Mouse (Mus musculus) gastrocnemius, postnatal 36 days (tissue): ENCODE results near the gene Mfap2. TPM values are rescaled to one million over a fixed set of nuclear protein-coding genes. Genes with fewer than 3 reads are reported as not detected.
A peak's percentile ranks its signal among the peaks of the same experiment; 100 is the strongest.

Source experiments
- DNase-seq, 2 experiments: peaks; one replicate each; pipeline ENCODE4 v3.0.0; 2022
- intact Hi-C: fragments of 180-260 bp; cut with DNase I; formaldehyde crosslinking; loops from one replicate; pipeline ENCODE4 v1.15.1; 2025
- total RNA-seq, 2 experiments: library from RNA; stranded (reverse); gene quantifications; 2 replicates each; pipeline ENCODE4 v1.2.3; 2021

Mfap2 gene
- total RNA-seq, 2 experiments from 2014 or later = 6.2 to 7.4 TPM

- DNase-seq = peak; percentile 85
- intact Hi-C loops = no loop called here
Measured at GRCm38 (mm10) chr4:140986711-140987395, 23.4 kb upstream of the Mfap2 start, which contains the start of gene Atp13a2. Gene Atp13a2 (plus strand): TSS chr4:140986873.

DNA sequence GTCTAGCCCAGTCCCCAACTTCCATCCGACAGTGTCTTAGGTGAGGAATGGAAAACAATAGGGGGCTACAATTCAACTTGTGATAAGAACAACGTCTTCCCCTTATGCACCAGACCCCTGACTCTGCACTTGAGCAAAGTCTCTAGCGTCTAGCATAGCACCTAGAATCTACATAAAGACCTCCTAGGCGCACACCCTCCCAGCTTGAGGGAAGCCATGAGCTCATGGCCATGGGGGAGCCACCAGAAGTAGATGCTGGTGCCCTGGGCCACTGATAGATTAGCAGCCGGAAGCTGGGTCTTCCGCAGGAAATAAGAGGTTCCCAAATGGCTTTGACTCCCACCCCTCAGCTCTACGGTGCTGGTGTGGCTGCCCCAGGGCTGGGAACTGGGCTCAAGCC is 22.7 kb upstream of the Mfap2 start:
- DNase-seq = no peak
- intact Hi-C loops = no loop called here

DNA sequence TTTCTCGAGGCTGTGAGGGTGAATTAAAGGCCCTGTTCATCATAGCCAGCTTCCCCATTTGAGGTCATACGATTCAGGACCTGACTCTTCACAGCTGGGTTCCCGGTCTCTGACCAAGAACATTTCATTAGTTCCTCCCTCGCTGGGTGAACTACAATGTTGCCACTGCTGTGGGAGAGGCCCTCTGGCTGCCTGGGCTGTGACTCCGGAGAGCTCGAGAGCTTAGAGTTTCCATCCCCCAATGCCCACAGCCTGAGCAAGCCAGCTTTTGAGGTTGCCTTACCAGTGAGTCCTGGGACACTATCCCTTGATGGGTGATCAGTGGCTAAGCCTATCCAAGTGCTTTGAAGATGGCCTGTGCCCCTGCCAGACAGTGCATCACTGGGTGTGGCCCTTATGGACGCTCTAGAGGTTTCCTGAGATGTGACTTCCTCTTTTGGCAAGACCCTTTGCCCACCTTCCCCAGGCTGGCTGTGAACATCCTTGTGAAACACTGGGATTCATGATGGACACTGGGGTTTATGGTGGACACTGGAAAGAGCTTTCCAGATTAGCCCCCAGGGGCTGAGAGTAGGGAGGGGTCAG is 21.4 kb upstream of the Mfap2 start:
- DNase-seq = no peak
- intact Hi-C loops = no loop called here

GRCm38 (mm10) chr4:140989447-140989846 is 20.8 kb upstream of the Mfap2 start:
- intact Hi-C loops = no loop called here
- no peak for DNase-seq

GRCm38 (mm10) chr4:140992215-140992614 is 18.0 kb upstream of the Mfap2 start:
- intact Hi-C loops = no loop called here

DNA sequence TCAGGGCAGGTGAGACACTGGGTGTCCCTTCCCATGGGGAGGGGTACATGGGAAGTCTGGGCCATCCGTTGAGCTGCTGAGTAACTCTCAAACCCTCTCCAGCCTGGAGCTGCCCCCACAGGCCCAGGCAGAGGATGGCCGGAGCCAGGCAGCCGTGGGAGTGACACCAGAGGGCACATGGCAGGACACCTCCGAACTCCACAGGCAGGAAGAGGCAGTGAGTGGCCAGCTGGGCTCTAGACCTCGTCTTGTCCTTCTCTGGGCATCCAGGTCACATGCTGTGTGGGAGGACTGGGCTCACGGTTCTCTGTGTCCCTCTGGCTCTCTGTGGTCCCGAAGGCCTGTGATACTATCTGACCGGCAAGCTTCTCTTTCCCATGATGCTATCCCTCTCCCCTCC is 16.4 kb upstream of the Mfap2 start:
- intact Hi-C loops = no loop called here
- no peak for DNase-seq

More at GRCm38 (mm10) chr4:140992215-140992614, 18.0 kb upstream of the Mfap2 start:
- DNase-seq = no peak

DNA sequence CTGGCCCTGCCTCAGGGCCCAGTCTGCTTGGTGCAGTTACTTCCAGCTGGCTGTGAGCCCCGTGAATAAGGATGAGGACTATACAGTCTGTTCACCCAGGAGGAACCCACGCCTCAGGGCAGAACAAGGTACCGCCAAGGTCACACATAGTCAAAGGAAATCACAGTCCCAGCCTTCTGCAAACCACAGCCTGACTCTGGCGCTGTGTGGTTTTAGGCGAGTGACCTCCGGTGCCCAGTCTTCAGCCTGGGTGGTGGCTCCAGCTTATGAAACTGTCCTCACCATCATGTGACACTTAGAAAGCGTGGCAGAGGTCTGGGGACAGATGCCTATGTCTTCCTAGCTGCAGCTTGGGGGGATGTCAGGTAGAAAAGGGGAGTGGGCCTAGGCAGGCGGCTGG is 14.4 kb upstream of the Mfap2 start:
- DNase-seq = no peak
- intact Hi-C loops = loop anchor here (5.0 kb wide), 1 partner anchor 1251 kb away; no protein-coding TSS in a partner anchor

DNA sequence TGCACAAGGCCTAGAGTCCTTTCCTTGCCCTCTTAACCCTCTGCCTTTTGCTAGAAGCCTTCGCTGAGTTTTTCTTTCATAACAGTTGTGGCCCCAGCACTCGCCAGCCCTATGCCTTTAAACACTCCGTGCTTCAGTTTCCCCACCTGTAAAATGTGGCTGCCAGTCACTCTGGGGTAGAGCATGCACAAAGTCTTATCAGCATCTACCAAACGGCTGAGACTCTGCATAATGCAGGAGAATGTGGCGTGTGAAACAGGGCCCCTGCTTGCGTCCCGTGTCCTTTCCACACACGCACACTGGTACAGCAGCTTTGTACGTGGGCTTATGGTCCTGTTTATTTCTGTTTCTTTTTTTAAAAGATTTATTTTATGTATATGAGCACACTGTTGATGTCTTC is 13.4 kb upstream of the Mfap2 start:
- DNase-seq = no peak
- intact Hi-C loops = loop anchor here (5.0 kb wide), 1 partner anchor 1250 kb away; no protein-coding TSS in a partner anchor

DNA sequence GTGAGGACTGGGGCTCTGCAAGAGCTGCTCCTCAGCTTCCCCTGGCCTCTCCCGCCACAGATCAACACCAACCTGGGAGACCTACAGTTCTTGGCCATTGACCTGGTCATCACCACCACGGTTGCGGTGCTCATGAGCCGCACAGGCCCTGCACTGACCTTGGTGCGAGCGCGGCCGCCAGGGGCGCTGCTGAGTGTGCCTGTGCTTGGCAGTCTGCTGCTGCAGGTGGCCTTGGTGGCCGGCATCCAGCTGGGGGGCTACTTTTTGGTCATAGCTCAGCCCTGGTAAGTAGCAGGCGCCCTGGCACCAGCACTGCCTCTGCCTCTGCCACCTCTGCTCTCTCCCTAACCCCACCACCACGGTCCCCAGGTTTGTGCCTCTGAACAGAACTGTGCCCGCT is 4.2 kb upstream of the Mfap2 start:
- DNase-seq = no peak
- intact Hi-C loops = no loop called here

DNA sequence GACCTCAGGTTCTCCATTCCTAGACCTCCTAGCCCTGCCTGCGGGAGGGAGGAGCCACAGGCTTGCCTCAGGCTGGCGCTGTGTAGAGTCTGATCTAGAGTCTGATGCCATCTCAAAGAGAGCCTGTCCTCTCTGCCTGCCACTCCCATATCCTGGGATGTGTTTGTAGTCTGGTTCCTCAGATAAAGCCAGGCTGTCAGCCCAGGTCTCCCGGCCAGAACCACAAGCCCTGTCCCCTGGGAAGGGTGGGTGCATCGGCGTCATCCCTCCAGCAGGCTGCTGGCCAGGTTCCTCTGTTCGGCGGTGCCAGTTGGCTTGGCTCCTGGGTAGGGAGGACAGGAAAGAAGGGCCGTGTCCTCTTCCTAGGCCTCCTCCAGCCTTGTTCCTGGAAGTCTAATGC is 2.2 kb upstream of the Mfap2 start:
- intact Hi-C loops = no loop called here
- DNase-seq = peak; percentile 56 to 65

DNA sequence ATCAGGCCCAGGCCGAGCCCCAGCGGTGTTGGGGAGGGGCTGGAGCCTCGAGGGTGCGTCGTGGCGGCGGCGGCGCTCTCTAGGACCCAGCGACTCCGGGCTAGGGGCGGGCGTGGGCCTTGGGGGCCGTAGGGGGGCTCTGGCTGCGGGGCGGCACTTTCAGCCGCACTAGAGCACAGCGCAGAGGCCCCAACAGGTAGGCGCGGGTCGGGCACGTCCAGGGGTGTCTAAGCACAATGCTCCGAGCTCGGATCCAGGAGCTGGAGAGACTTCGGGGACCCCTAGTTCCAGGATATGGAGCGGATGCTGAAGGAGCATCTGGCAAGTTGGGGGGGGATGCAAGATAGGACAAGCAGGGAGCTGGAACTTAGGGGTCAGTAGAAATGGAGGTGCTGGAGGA is 308 bp downstream of the Mfap2 start:
- intact Hi-C loops = no loop called here
- DNase-seq = no peak

DNA sequence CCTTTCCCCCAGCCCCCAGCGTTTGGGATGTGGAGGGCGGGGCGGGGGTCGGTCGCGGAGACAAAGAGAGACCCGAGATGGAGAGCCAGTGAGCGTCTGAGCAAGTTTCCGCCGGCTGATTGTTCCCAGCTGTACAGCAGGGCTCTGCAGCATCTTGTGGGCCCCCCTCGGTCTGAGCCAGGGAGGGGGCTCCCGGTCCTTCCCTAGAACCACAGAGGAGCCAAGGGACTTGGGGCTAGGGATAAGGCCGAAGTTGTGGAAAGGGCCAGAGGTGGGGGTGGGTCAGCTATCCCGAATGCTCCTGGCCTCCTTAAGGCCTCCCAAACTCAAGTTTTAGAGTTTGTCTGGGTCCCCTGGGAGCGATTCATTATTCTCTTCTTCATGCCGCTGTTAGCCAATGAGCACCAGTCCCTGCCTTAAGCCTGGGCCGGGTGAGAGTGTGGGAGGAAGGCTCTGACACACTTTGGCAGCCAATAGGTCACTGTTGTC is 767 bp downstream of the Mfap2 start:
- no peak for DNase-seq
- intact Hi-C loops = no loop called here

GRCm38 (mm10) chr4:141011556-141012328 is 1.5 kb downstream of the Mfap2 start:
- DNase-seq = peak; percentile 53 to 57
- intact Hi-C loops = no loop called here

- DNase-seq = no peak
- intact Hi-C loops = no loop called here
Measured at GRCm38 (mm10) chr4:141012558-141012957, 2.3 kb downstream of the Mfap2 start.

- no peak for DNase-seq
Measured at GRCm38 (mm10) chr4:141014114-141014513, 3.9 kb downstream of the Mfap2 start.

DNA sequence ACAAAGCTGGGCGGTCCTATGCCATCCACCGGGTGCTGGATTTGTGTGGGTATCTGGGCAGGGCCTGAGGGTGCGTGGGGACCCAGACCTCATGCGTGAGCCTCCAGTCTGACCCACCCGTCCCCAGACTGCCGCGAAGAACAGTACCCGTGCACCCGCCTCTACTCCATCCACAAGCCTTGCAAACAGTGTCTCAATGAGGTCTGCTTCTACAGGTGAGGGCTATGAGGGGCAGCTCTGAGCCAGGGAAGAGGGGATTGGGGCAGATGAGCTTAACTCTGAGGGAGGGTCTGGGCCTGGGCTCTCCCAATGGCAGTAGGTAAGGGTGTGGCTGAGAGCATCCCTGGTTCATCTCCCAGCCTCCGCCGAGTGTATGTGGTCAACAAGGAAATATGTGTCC is 4.6 kb downstream of the Mfap2 start:
- intact Hi-C loops = no loop called here
- no peak for DNase-seq

More at GRCm38 (mm10) chr4:141014114-141014513, 3.9 kb downstream of the Mfap2 start:
- intact Hi-C loops = no loop called here

DNA sequence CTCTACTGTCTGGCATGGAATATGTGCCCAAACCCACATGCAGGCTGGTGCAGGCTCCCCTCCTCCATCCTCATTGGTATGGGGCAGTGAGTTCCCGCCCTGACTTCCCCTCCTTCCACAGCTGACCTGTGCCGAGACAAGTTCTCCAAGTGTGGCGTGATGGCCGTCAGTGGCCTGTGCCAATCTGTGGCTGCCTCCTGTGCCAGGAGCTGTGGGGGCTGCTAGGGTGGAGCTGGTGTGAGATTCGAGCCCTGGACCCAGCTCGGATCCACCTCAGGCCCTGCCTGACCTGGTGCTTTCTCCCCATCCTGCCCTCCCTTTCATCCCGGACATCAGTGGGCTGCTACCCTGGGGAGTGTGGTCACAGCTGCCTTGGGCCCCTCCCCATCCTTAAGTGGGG is 5.1 kb downstream of the Mfap2 start:
- intact Hi-C loops = no loop called here
- DNase-seq = no peak

DNA sequence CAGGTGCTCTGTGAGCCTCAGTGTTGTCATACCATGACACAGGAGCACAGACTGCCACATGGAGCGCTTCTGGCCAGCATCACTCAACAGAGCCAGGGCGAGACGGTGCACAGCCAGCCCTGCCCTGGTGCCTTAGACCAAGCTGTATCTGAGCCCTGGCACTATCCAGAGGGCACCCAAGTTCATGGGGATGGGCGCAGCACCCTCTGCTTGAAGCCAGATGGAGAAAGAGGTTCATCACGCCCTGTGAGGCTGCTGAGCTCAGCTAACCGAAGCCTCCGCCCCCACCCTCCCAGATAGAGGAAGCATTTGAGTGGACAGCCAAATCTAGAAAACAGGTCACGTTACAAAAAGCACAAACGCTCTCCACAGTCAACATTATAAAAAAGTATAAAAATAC is 6.1 kb downstream of the Mfap2 start:
- intact Hi-C loops = no loop called here
- peak in 1 of 2 experiments; percentile 38 for DNase-seq

GRCm38 (mm10) chr4:141017657-141018436 is 7.6 kb downstream of the Mfap2 start:
- DNase-seq = no peak
- intact Hi-C loops = no loop called here

DNA sequence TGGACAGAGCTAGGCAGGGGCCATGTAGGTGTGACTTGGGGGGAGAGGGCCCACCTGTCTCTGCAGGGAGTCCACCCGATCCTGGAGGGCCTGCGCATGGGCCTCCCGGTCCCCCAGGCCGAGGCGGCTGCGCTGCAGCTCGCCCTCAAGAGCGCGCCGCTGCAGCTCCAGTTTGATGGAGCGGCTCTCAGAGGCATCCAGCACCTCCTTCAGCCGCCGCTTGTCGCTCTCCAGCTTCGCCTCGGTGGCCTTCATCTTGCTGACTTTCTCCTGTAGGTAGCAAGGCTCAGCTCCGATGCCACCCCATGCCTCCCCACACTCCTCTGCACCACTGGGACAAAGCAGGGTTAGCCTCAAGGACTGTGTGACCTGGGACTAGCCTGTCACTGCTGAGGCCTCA is 10.0 kb downstream of the Mfap2 start:
- intact Hi-C loops = no loop called here
- no peak for DNase-seq
